Mouse (Mus musculus) thymus, postnatal 36 days (tissue): ENCODE measurements around the gene Esp4.
"Not testable (repeated sequence)": the region's sequence is repeated elsewhere in the genome, so short reads cannot be mapped to it uniquely, and the experiment has no call there.

Experiments used
- DNase-seq, 2 experiments: peaks; one replicate each; pipeline ENCODE4 v3.0.0; 2022; ENCODE audit warnings: mixed read lengths in 2 of 2

Gene Esp4

DNA sequence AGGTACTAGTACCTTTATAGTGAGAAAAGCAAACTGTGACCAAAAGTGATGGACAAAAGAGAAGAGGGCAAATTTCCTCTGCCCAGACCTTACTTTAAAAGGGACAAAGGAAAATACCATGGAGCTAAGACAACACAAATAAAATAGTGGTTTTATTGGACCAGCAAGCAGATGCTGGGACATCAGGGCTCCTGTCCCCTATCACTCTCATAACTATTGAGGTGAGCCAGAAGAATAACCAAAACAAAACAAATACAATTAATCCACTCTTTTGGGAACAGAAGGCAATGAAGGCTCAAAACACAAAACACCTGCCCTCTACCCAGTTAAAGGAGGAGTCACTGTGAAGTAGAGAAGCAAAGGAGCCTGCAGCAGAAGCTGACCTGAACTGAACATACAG is at the start of gene Esp4:
TSS of gene Esp4 (plus strand) at position 301 of the 400 bp plus-strand sequence.
- no peak for DNase-seq

DNA sequence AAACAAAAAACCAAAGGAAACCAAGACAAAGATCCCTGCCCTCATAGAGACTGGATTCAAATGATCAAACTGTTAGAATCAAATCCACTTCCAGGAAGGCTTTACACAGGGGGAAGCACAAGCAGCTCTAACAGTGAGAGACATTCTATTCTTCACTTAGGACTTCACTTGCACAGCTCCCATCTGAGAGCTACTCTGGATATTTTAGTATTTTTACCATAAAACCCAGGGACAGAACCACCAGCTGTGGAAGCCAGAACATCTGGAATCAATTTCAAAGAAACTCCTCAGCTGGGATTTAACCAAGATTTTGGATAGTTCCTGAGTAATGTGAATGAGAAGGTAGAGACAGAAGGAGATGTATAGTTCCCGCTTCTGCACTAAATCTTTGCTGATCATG is 44.9 kb upstream of the Esp4 start:
- no peak for DNase-seq

- DNase-seq: no peak
Measured at GRCm38 (mm10) chr17:40561207-40561606, 37.2 kb upstream of the Esp4 start, which contains the start of gene Esp6. Gene Esp6 (plus strand): TSS chr17:40561507.

DNA sequence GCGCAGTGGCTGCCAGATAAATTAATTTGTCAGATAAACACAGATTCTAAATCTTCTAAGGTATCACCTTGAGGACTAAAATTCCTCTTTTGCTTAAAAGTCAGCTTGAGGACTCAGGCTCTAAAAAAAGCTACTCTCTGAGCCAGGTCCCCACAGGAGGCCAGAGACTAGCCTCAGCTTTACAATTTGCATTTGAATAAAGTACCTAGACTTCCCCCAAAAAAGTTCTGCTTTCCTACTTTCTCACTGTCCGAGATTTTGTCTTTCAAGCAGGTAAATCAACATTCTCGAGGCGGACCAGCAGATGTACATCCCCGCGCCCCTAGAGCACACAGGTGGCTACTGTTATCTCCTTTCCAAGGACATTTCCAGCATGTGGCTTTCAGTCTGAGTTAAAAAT is 14.5 kb upstream of the Esp4 start:
- not testable (repeated sequence) for DNase-seq

GRCm38 (mm10) chr17:40591297-40591696 is 7.1 kb upstream of the Esp4 start:
- no peak for DNase-seq

GRCm38 (mm10) chr17:40631775-40632174 is 33.4 kb downstream of the Esp4 start, which contains the start of gene Esp3:
Gene Esp3 (plus strand): TSS chr17:40632075.
- DNase-seq: not testable (repeated sequence)
